12 mouse cellular contexts compared by ENCODE assay signal in genomic region chr9:3006636-3007035, GRCm38 (mm10). TPM values are rescaled to one million over a fixed set of nuclear protein-coding genes. Genes with fewer than 3 reads are reported as not detected.
DNase-seq lines count a peak whose midpoint lies in the region; ATAC-seq lines count a peak whose summit lies in the region.
"Not testable (repeated sequence)": the region's sequence is repeated elsewhere in the genome, so short reads cannot be mapped to it uniquely, and the experiment has no call there.
"Had no signal": no experiment of that assay in that cellular context is flagged by ENCODE, and none has a peak within 500 bp of the region (broad histone marks: within the 10 kb centered on the region; RNA-seq: fewer than 3 reads in every experiment).

No protein-coding gene starts in this region.

- DNase-seq in cerebellum, adult 11 months, result peak; percentile 76
- DNase-seq in frontal cortex, postnatal 10 days (ENCODE audit: low spot score in 2 of 2), result peak; percentile 89 to 99
- peak; percentile 79 to 83 for DNase-seq in heart, postnatal 14 days
- peak; percentile 91 to 98 for DNase-seq in left cerebral cortex, postnatal 14 days (ENCODE audit: low spot score in 2 of 2)
- DNase-seq in lung, postnatal 14 days, result peak; percentile 75
- peak; percentile 31 for DNase-seq in ovary, postnatal 36 days (ENCODE audit: low spot score)
- peak; percentile 75 for DNase-seq in thymus, postnatal 14 days

- H3K36me3 ChIP-seq in kidney, embryonic 14.5 days (ENCODE audit: control insufficient read depth, insufficient read depth, low read length), result not testable (repeated sequence)

- not testable (repeated sequence) for H3K27ac ChIP-seq in kidney, embryonic 14.5 days (ENCODE audit: low read depth, low read length)

- intact Hi-C loops in heart, postnatal 14 days (cut with DNase I); left cerebral cortex, postnatal 14 days (cut with DNase I): not testable (repeated sequence)

- not testable (repeated sequence) for H3K9ac ChIP-seq in kidney, embryonic 14.5 days (ENCODE audit: low read depth, low read length)

- H3K4me3 ChIP-seq in kidney, embryonic 14.5 days (ENCODE audit: low read length), result not testable (repeated sequence)

- not testable (repeated sequence) for H3K4me2 ChIP-seq in kidney, embryonic 14.5 days (replicated peaks; ENCODE audit: low read depth, low read length)

- whole genome bisulfite sequencing in kidney, embryonic 14.5 days, result 70% methylated on average over 7 of the region's 8 CpGs

- H3K9me3 ChIP-seq in kidney, embryonic 14.5 days (ENCODE audit: control insufficient read depth, low read length), result not testable (repeated sequence)

- H3K4me1 ChIP-seq in kidney, embryonic 14.5 days (ENCODE audit: control insufficient read depth, insufficient read depth, low read length), result not testable (repeated sequence)

- peak; percentile 76 for ATAC-seq in kidney, embryonic 14.5 days (ENCODE audit: low FRiP score, low TSS enrichment)

- not testable (repeated sequence) for H3K27me3 ChIP-seq in kidney, embryonic 14.5 days (ENCODE audit: control insufficient read depth, insufficient read depth, low read length)

RNA-seq across cellular contexts. Expression of gene Gm11168, which starts 3.5 kb away (rescaled TPM):
- total RNA-seq in heart, postnatal 14 days (2021), result not detected
- polyA plus RNA-seq in kidney, embryonic 14.5 days (2014; fragmentation: Nextera tagmentation; extraction: Ambion mirVana), result not detected in 2 replicates
- not detected for total RNA-seq in left cerebral cortex, postnatal 14 days (2021)
- polyA plus RNA-seq: hindbrain, embryonic 10.5 days; testis, adult 2 months had no signal

RNA-seq across cellular contexts. Expression of gene Gm10722, which starts 5.9 kb away (rescaled TPM):
- not detected for total RNA-seq in heart, postnatal 14 days (2021)
- polyA plus RNA-seq in kidney, embryonic 14.5 days (2014; fragmentation: Nextera tagmentation; extraction: Ambion mirVana), result not detected in 2 replicates
- not detected for total RNA-seq in left cerebral cortex, postnatal 14 days (2021)
- total RNA-seq: adrenal gland, postnatal 4 days; monocyte, adult 5-6 weeks had no signal
- polyA plus RNA-seq: hindbrain, embryonic 10.5 days; testis, adult 2 months had no signal

RNA-seq across cellular contexts. Expression of gene Gm10721, which starts 6.3 kb away (rescaled TPM):
- not detected for total RNA-seq in heart, postnatal 14 days (2021)
- not detected in 2 replicates for polyA plus RNA-seq in kidney, embryonic 14.5 days (2014; fragmentation: Nextera tagmentation; extraction: Ambion mirVana)
- total RNA-seq in left cerebral cortex, postnatal 14 days (2021), result not detected
- polyA plus RNA-seq: hindbrain, embryonic 10.5 days; testis, adult 2 months had no signal

RNA-seq across cellular contexts. Expression of gene Gm10720, which starts 8.8 kb away (rescaled TPM):
- not detected for total RNA-seq in heart, postnatal 14 days (2021)
- not detected in 2 replicates for polyA plus RNA-seq in kidney, embryonic 14.5 days (2014; fragmentation: Nextera tagmentation; extraction: Ambion mirVana)
- not detected for total RNA-seq in left cerebral cortex, postnatal 14 days (2021)
- total RNA-seq: adrenal gland, postnatal 4 days had no signal
- polyA plus RNA-seq: hindbrain, embryonic 10.5 days; testis, adult 2 months had no signal

RNA-seq across cellular contexts. Expression of gene Gm10719, which starts 10.6 kb away (rescaled TPM):
- not detected for total RNA-seq in heart, postnatal 14 days (2021)
- not detected in 2 replicates for polyA plus RNA-seq in kidney, embryonic 14.5 days (2014; fragmentation: Nextera tagmentation; extraction: Ambion mirVana)
- total RNA-seq in left cerebral cortex, postnatal 14 days (2021), result 1 to 10 TPM in 1 of 2 experiments, not detected in 1; 1.5 TPM
- polyA plus RNA-seq: testis, adult 2 months had no signal

Comparison
In these comparisons a context has a peak if more than half of its experiments do, and no peak if none do; other contexts are left out.
1. DNase-seq: peak in every context shown above with its lines; median percentile 94 in left cerebral cortex, postnatal 14 days; 94 in frontal cortex, postnatal 10 days; 81 in heart, postnatal 14 days; 76 in cerebellum, adult 11 months; 75 in lung, postnatal 14 days; 75 in thymus, postnatal 14 days; 31 in ovary, postnatal 36 days.